Mouse (Mus musculus): Measurements from ENCODE around the gene Maml2.

- TF ChIP-seq CHD2 (IDR thresholded peaks at IDR 0.05; ENCODE audit: low read depth, low read length) (no peak), ZNF384 (IDR thresholded peaks at IDR 0.05; ENCODE audit: low read depth, low read length) (no peak), MAFK (IDR thresholded peaks at IDR 0.05; ENCODE audit: insufficient read depth, low read depth, low read length) (no peak)
Observed at GRCm38 (mm10) chr9:13574059-13574458, 276.3 kb downstream of the Maml2 start.
